Mouse (Mus musculus) adipocyte (in vitro differentiated cells): ENCODE measurements at regions not wholly inside any gene's neighbourhood (a gene's known extent, or its start where the extent isn't known, plus 50 kb on each side); places are given as distances from the start of the nearest gene placed in this dataset.

Experiments
- DNase-seq: peaks from one replicate; pipeline ENCODE4 v3.0.0-alpha.2; 2016; ENCODE audit warnings: low spot score

DNA sequence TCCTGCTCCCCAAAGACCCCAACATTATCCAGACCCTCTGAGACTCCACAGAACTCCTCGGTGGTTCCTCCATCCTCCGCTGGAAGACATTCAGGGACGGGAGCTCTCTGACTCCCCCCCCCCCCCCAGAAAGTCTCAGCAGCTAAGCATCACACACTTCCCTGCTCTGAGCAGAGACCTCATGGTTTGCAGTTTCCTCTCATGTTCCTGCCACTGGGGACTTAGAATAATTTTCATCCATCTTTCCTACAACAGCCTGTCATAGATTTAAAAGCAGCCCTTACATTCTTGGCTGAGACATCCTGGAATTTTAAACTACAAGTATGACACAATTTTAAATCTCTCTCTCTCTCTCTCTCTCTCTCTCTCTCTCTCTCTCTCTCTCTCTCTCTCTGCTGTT, 69.2 kb downstream of the Gpr65 start:
- DNase-seq: no peak

DNA sequence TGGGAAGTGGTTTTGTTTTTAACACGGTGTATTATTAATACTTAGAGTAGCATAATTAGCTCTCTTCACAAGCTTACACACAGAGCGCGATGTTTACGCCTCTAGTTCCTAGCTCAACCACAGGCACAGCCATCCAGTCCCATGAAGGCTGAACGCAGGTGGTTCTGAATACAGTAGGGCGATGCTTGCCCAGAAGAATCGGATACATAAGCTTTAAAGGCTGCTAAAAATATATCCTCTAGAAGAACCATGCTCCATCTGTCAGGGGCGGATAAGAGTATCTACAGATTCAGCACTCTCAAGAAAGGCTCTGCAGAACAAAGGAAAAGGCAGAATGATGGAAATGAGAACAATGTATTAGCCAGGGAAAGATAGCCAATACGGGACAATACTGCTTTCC, 71.1 kb downstream of the Gpr65 start:
- DNase-seq: no peak

DNA sequence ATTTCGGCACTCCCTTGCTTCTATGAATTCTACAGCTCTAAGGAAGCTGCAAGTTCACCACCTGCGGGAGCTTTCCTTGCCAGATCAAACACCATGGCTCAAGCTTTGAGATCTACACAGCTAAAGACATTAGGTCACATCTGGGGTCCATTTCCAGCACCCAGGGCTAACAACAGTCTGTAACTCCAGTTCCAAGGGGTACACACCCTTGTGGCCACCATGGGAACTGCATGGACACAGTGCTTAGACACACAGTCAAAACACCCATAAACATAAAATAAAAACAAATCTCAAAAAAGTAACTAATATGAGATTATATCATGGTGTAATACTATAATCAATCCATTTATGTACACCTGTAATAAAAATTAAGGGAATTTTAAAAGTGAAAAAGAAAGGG, 73.7 kb downstream of the Gpr65 start:
- no peak for DNase-seq

DNA sequence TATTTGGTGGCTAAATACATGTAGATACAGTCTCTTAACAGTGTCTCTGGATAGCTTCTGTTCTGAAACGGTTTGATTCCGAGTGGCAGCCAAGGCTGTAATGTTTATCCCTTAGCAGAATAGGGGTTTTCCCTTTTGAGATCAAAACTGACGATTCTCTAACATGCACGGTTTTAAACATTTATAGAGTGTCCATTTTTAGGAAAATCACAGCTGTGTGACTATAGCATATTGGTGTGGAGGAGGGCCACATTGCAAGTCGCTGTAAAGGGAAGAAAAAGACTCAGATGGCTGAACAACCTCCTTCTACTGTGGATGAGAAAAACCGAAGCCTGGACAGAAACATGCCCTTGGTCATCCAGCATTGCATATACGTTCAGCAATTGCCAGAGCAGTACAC, 75.2 kb downstream of the Gpr65 start:
- no peak for DNase-seq

DNA sequence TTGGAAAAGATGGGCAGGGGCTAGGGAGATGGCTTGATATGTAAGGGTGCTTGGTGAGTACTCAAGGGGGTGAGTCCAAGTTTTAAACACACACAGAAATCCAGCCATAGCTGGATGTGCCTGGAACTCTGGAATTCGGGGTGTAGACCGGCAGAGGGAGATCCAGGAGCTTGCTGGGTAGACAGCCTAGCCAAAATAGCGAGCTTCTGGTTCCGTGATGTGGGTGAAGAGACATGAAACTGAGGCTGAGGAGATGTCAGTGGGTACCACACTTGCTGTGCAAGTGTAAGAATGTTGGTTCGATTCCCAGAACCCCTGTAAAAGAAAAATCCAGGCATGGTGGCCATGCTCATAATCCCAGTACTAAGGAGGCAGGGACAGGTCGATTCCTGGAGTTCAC, 78.6 kb downstream of the Gpr65 start:
- DNase-seq: no peak

DNA sequence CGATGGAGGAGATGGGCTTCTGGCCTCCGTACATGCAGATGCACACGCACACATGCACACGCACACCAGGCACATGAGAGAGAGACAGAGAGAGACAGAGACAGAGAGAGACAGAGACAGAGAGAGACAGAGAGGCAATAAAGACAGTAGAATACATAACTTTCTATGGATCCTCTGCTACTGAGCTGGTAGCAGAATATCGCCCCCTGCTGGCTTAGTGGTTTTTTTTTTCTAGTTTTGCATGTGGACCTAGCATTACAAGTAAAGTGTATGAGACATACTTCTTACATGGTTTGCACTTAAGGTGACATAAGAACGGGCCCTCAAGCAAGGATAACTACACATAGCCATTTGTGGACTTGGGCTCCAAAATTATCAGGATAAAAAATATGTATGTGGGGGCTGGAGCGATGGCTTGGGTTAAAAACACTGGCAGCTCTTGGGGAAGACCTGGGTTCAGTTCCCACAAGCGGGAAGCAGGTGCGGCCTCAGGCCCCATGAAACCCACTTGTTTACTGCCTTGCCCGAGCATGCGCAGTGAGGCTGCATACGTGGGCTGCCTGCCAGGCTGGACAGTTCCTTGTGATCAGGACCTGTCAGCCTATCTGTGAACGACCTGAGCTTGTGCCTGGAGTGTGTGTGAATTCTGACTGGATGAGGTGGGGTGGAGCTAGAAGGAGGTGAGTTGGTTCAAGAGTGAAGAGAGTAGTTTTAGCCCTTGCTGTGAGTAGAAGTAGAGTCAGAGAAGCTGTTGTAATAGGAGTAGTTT, 79.3 kb downstream of the Gpr65 start:
- peak; percentile 63 for DNase-seq

DNA sequence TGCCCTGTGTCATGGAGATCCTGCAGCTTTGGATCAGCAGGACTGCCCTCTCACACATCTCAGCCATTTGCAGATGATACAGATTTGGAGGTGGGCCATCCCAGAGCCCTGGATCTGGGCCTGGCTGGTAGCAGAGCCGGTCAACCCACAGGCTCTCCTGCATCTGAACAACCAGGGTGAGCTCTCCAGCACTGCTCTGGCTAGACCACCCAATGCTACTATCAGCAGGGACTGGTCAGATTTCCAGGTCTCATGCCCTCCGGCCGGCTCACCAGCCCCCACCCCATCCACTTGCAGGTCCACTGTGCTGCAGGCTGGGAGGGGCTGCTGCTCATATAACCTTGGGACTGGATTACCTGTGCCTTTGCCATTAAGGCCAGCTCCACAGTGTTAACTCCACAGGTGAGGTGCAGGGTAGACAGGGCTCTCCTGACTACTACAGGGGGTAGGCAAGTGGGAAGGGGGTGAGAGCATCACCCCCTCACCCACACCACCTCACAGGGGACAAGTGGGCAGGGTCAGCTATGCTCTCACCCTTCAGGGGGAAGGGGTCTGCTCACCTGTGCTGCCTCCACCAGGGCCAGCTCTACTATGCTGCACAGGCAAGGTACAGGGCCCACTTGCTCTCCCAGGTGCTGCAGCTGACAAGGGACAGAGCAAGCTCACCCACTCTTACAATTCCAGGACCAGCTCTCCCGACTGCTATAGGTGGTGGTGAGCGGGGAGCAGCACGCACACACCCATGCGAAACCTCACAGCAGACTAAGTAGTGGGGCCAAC, 81.6 kb downstream of the Gpr65 start:
- no peak for DNase-seq

DNA sequence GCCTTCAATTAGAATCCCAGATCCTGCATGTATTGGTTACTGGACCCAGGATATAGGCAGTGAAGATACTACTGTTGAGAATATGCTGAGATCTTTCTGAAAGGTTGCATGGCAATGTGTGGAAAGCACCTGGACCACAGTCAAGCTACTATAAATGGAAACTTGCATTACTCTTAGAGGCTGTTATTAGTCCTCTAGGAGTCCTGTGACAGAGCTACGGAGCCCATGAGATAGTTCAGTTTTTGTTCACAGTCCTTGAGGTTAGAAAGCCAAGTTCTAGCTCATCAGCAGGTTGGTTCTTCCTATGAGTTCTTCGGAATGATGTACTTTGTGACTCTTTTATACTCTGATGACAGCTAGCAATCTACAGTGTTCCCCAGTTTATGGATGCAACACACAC, 84.0 kb downstream of the Gpr65 start:
- no peak for DNase-seq

DNA sequence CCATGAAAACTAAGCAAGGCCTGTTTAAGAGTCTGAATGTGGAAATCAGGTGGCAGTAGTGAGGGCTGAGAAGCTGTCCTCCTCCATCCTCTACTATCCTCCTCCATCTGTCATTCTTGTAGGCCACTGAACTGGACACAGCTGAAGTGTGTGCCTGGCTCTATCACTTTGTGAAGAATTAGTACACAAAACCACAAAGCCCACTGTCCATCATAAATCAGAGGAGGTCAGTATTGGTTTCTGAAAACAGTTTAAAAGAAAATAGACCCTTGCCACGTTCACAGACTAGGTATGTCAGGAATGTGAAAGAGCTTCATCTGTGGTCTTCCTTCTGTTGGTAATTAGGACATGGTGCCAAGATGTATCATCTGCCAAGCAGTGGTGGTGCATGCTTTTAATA, 86.1 kb downstream of the Gpr65 start:
- no peak for DNase-seq

DNA sequence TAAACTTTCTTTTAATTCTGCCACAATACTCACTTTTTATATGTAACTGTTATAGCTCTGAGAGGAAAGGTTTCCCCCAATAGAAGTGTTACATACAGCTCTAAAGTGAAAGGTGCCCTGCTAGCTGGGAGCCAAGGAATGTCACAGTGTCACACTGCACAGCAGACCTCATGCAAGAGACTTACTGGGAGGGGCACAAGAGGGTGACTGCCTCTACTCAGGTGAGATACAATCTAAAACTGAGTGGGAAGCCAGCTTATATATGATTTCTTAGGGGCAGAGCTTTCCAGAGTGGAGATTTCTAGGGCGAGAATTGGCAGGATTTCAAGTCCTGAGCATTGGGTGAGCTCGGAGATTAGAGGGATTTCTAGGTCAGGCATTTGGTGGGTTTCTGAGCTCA, 99.1 kb downstream of the Gpr65 start:
- DNase-seq: no peak

DNA sequence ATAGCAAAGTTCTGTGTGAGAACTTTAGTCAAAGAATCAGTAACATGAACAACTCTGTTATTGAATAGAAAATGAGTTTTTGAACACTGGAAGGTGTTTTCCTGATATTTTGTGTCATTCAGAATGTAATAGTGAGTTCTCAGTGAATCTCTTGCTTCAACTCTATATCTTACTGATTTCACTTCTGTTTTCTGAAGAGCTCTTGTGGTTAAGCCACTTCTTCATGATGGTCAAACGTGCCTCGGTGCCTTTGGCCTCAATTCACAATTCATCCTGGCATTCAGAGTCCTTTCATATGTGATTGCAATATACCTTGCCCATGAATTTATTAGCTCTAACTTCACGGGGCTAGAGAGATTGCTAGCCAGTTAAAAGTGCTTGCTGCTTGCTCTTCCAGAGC, 102.3 kb downstream of the Gpr65 start:
- no peak for DNase-seq

DNA sequence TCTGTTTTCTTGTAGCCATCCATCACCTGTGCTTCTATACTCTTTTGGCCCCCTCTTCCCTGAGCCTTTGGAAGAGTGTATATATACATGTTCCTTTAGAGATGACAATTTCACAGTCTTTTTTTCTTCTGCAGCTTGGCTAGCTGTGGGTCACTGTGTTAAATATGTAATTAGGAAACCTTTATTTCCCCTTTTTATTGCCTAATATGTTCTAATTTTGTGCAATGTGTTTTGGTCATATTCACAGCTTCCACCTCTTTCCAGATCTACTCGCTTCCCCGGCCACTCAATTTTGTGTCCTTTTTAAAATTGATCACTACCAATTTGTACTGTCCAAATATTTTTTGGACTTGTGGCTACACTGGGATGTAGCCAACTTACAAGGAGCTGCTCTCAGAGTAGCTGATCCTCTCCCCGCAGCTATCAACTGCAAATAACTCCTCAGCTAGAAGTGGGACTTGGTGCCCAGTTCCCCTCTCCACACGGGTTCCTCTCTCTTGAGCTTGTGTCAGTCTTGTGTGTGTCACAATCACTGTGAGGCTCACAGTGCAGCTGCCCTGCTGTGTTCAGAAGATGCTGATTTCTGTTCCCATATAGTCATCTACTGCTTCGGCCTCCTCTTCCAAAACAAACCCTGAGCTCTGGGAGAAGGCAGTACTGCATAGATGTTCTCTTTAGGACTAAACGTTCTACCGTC, 106.9 kb downstream of the Gpr65 start:
- no peak for DNase-seq
